Mouse (Mus musculus) midbrain, postnatal 0 days (tissue): ENCODE results near the gene Apoa5. TPM values are rescaled to one million over a fixed set of nuclear protein-coding genes. Genes with fewer than 3 reads are reported as not detected.

Experiments used
- ATAC-seq: fragments of 200-750 bp; cut with Nextera tagmentation; 2 replicates; pipeline ENCODE4 v1.8.0; 2017; ENCODE audit warnings: moderate number of reproducible peaks, mild to moderate bottlenecking, moderate TSS enrichment, moderate library complexity; ENCODE audit not compliant: low FRiP score
- DNase-seq: peaks from one replicate; pipeline ENCODE4 v3.0.0-alpha.2; 2015; ENCODE audit warnings: low spot score
- H3K27ac ChIP-seq: fragments of 300-500 bp; sonication (generic); 2 replicates; pipeline ENCODE4 v1.5.1; 2014; ENCODE audit warnings: low read depth, mild to moderate bottlenecking, low read length, mixed read lengths
- H3K27me3 ChIP-seq: fragments of 300-500 bp; sonication (generic); 2 replicates; pipeline ENCODE4 v1.6.1; 2014; ENCODE audit warnings: low read length, control low read depth, mixed read lengths; ENCODE audit not compliant: insufficient read depth
- H3K36me3 ChIP-seq: fragments of 300-500 bp; sonication (generic); 2 replicates; pipeline ENCODE4 v1.6.1; 2014; ENCODE audit warnings: low read length, control low read depth, mixed read lengths; ENCODE audit not compliant: insufficient read depth
- H3K4me1 ChIP-seq: fragments of 300-500 bp; sonication (generic); 2 replicates; pipeline ENCODE4 v1.6.1; 2014; ENCODE audit warnings: mild to moderate bottlenecking, control low read depth, antibody characterized with exemption, low read length, mixed read lengths; ENCODE audit not compliant: insufficient read depth
- H3K4me2 ChIP-seq: fragments of 300-500 bp; sonication (generic); 2 replicates; pipeline ENCODE4 v1.6.1; 2014; ENCODE audit warnings: low read depth, mild to moderate bottlenecking, low read length, mixed read lengths; ENCODE audit not compliant: poor library complexity, severe bottlenecking
- H3K4me3 ChIP-seq: fragments of 300-500 bp; sonication (generic); 2 replicates; pipeline ENCODE4 v1.5.1; 2014; ENCODE audit warnings: low read depth, mild to moderate bottlenecking, low read length, moderate library complexity
- H3K9ac ChIP-seq: fragments of 300-500 bp; sonication (generic); replicated peaks from 2 replicates; pipeline ENCODE4 v1.6.1; 2014; ENCODE audit warnings: mild to moderate bottlenecking, low read length, moderate library complexity, mixed read lengths; ENCODE audit not compliant: poor library complexity, severe bottlenecking
- H3K9me3 ChIP-seq: fragments of 300-500 bp; sonication (generic); 2 replicates; pipeline ENCODE4 v1.6.1; 2016; ENCODE audit warnings: low read length, control low read depth
- CTCF ChIP-seq: IDR thresholded peaks from 2 replicates; pipeline ENCODE4 v1.5.1; 2016; ENCODE audit warnings: antibody characterized with exemption, mild to moderate bottlenecking
- WGBS: fragments of 180-500 bp; shearing (Covaris S2); extraction: QIAGEN DNeasy Blood & Tissue Kit; methylation state at CpG from one replicate; pipeline ENCODE4 v1.1.7; 2014; 5-methylcytosine and 5-hydroxymethylcytosine counted together
- polyA plus RNA-seq: library from polyadenylated mRNA; unstranded; fragments of >200 nt; fragmentation: Nextera tagmentation; extraction: Ambion mirVana; gene quantifications from 2 replicates; pipeline ENCODE4 v1.2.1, GENCODE M21; 2015
- total RNA-seq: library from RNA; depleted of rRNA; stranded (reverse); fragments of >200 nt; gene quantifications from 2 replicates; pipeline ENCODE4 v1.2.3, GENCODE M21; 2014; rRNA removed

The Apoa5 gene
- not detected in 2 replicates for total RNA-seq
- polyA plus RNA-seq = not detected in 2 replicates

DNA sequence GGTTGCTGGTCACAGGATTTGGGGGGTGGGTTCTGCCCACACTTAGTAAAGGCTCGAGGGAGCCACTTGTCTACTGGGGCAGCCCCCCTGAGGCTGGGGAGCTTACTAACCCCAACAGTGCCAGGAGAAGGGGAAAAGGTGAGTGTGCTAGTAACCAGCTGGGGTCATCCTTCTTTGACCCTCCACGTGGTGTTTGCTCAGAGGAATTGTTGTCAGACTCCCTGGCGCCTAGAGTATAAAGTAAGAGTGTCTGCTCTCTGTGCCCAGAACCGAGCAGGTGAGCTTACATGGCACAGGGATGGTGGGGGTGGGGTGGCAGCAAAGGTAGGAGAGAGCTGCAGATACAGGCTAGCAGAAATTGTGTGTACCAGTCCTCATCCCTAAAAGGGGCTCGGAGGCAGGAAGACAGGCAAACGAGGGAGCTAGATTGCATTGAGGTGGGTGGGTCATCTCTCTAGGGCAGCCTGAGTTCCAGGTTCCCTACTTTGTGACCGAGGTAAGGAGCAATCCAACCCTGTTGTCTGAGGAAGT is at the start of gene Apoa5:
TSS of gene Apoa5 (plus strand) at position 291 of the 531 bp plus-strand sequence.
- DNase-seq = no peak
- Histone ChIP-seq H3K4me2 (no peak within 1 kb of the TSS), H3K9me3 (no peaks in the 10 kb centered on the region), H3K4me3 (no peak within 1 kb of the TSS), H3K4me1 (no peaks in the 10 kb centered on the region), H3K27ac (no peak within 1 kb of the TSS), H3K9ac (no peak within 1 kb of the TSS), H3K27me3 (peaks cover 18% of the 10 kb centered on the region; the same call in 1 of the 2 replicates), H3K36me3 (no peaks in the 10 kb centered on the region)
- no peak for ATAC-seq
- no peak for TF ChIP-seq CTCF
- WGBS = 61% methylated on average over 7 of the region's 7 CpGs

GRCm38 (mm10) chr9:46223090-46223489 is 45.3 kb upstream of the Apoa5 start:
- H3K4me2 ChIP-seq = no peak overlapping the region
- peaks cover 30% of the 10 kb centered on the region for H3K36me3 ChIP-seq
- H3K27ac ChIP-seq = no peak overlapping the region
- DNase-seq = no peak
- no peaks in the 10 kb centered on the region for H3K9me3 ChIP-seq
- ATAC-seq = no peak
- no peaks in the 10 kb centered on the region for H3K27me3 ChIP-seq
- no peak for TF ChIP-seq CTCF
- no peaks in the 10 kb centered on the region for H3K4me1 ChIP-seq
- H3K4me3 ChIP-seq = no peak overlapping the region
- 84% methylated on average over 6 of the region's 6 CpGs for WGBS
- no peak overlapping the region for H3K9ac ChIP-seq

GRCm38 (mm10) chr9:46224101-46224500 is 44.3 kb upstream of the Apoa5 start:
- H3K36me3 ChIP-seq = peaks cover 30% of the 10 kb centered on the region
- H3K27me3 ChIP-seq = no peaks in the 10 kb centered on the region
- no peak overlapping the region for H3K9ac ChIP-seq
- H3K4me1 ChIP-seq = no peaks in the 10 kb centered on the region
- no peak overlapping the region for H3K4me2 ChIP-seq
- 88% methylated on average over 3 of the region's 3 CpGs for WGBS
- no peak overlapping the region for H3K4me3 ChIP-seq
- ATAC-seq (no peak), DNase-seq (no peak)
- no peaks in the 10 kb centered on the region for H3K9me3 ChIP-seq
- H3K27ac ChIP-seq = no peak overlapping the region
- TF ChIP-seq CTCF = no peak

- ATAC-seq = no peak
- H3K4me3 ChIP-seq = no peak overlapping the region
- peaks cover 28% of the 10 kb centered on the region for H3K36me3 ChIP-seq
- no peaks in the 10 kb centered on the region for H3K27me3 ChIP-seq
- no peak for DNase-seq
- TF ChIP-seq CTCF = no peak
- 64% methylated on average over 5 of the region's 5 CpGs for WGBS
- no peak overlapping the region for H3K4me2 ChIP-seq
- no peak overlapping the region for H3K27ac ChIP-seq
- no peaks in the 10 kb centered on the region for H3K4me1 ChIP-seq
- H3K9ac ChIP-seq = no peak overlapping the region
- H3K9me3 ChIP-seq = no peaks in the 10 kb centered on the region
Measured at GRCm38 (mm10) chr9:46224945-46225660, 43.3 kb upstream of the Apoa5 start.

- no peak overlapping the region for H3K4me3 ChIP-seq
- H3K27ac ChIP-seq = no peak overlapping the region
- no peaks in the 10 kb centered on the region for H3K27me3 ChIP-seq
- DNase-seq (no peak), ATAC-seq (no peak)
- no peak overlapping the region for H3K4me2 ChIP-seq
- no peak overlapping the region for H3K9ac ChIP-seq
- no peaks in the 10 kb centered on the region for H3K9me3 ChIP-seq
- WGBS = 87% methylated on average over 3 of the region's 3 CpGs
- TF ChIP-seq CTCF = no peak
- H3K36me3 ChIP-seq = peaks cover 7% of the 10 kb centered on the region
- H3K4me1 ChIP-seq = no peaks in the 10 kb centered on the region
Measured at GRCm38 (mm10) chr9:46227064-46227614, 41.3 kb upstream of the Apoa5 start.

- 76% methylated on average over 9 of the region's 9 CpGs for WGBS
- no peak for TF ChIP-seq CTCF
- ATAC-seq = no peak
Measured at GRCm38 (mm10) chr9:46228491-46228890, 39.9 kb upstream of the Apoa5 start, which contains the start of gene Apoa1. Gene Apoa1, plus strand, starts transcription at chr9:46228580.

More at GRCm38 (mm10) chr9:46228491-46228890, 39.9 kb upstream of the Apoa5 start, which contains the start of gene Apoa1:
- no peaks in the 10 kb centered on the region for H3K27me3 ChIP-seq
- no peak within 1 kb of the TSS for H3K4me3 ChIP-seq
- H3K4me2 ChIP-seq = no peak within 1 kb of the TSS
- H3K4me1 ChIP-seq = no peaks in the 10 kb centered on the region
- H3K27ac ChIP-seq = no peak within 1 kb of the TSS
- DNase-seq = no peak
- no peaks in the 10 kb centered on the region for H3K36me3 ChIP-seq
- no peak within 1 kb of the TSS for H3K9ac ChIP-seq
- H3K9me3 ChIP-seq = no peaks in the 10 kb centered on the region
